Mouse (Mus musculus): ENCODE measurements around the gene Isca2. TPM values are rescaled to one million over a fixed set of nuclear protein-coding genes. Genes with fewer than 3 reads are reported as not detected.

Isca2 gene
- polyA plus RNA-seq, 1 experiment from 2014 or later: 163 TPM

DNA sequence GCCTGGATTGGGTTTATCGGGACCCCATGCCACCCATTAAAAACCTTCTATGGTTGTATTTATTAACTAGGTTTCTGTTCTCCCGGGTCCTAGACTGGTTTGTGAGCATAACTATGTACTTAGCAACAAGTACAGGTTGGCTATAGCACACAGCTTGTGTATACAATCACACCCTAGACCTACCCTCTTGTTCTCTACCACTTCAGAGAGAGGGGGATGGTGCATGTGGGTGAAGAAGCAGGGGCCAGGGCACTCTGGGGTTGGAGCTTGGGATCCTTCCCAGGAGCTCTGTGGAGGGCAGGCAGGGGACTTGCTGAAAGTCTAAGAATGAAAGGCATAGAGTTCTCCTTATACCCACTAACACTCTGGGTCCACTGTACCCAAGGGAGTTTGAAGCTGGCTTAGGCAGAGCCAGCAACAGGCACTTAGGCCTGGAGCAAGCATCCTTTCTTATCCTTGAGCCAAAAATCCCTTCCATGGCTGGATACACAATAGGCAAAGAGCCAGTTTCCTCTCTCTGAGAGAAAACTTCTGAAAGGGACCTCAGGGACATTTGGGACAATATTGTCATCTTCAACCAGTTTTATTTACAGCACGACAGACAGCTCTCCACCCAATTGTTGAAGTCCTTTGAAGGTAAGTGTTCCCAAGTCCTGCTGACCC lies 41.7 kb downstream of the Isca2 start:
- ATAC-seq (no peak), DNase-seq (ENCODE audit: low spot score) (no peak)
- no peaks in the 10 kb centered on the region for H3K36me3 ChIP-seq (ENCODE audit: control insufficient read depth, insufficient read depth, low read length)
- no peaks in the 10 kb centered on the region for H3K9me3 ChIP-seq (replicated peaks; ENCODE audit: control insufficient read depth, low read length)
- no peak overlapping the region for H3K9ac ChIP-seq (ENCODE audit: low read length)
- no peak overlapping the region for H3K27ac ChIP-seq (ENCODE audit: low read depth, low read length)
- no peaks in the 10 kb centered on the region for H3K27me3 ChIP-seq (replicated peaks; ENCODE audit: control insufficient read depth, insufficient read depth, low read length)
- H3K4me3 ChIP-seq (ENCODE audit: low read depth, low read length): no peak overlapping the region
- H3K4me1 ChIP-seq (ENCODE audit: control insufficient read depth, insufficient read depth, low read length): no peaks in the 10 kb centered on the region
- H3K4me2 ChIP-seq (ENCODE audit: low read length): no peak overlapping the region
- WGBS: 78% methylated on average over 3 of the region's 3 CpGs

DNA sequence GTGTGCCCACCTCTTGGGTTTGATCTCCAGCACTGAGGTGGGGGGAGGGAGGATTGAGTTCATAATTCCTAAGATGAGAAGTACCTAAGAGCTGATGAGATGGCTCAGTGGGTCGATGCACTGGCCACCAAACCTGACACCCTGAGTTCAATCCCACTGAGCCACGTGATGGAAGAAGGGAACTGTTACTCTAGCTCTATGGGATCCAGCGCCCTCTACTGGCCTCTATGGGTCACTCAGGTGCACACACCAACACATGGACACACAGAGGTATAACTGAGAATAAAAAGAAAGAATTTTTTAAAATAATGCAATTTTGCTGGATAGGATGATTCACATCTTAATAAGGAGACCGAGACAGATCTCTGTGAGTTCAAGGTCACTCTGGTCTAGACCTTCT lies 45.4 kb downstream of the Isca2 start:
- Histone ChIP-seq H3K27ac (ENCODE audit: low read depth, low read length) (no peak overlapping the region), H3K9ac (ENCODE audit: low read length) (no peak overlapping the region), H3K9me3 (replicated peaks; ENCODE audit: control insufficient read depth, low read length) (no peaks in the 10 kb centered on the region), H3K4me3 (ENCODE audit: low read depth, low read length) (no peak overlapping the region), H3K4me1 (ENCODE audit: control insufficient read depth, insufficient read depth, low read length) (no peaks in the 10 kb centered on the region), H3K4me2 (ENCODE audit: low read length) (no peak overlapping the region), H3K27me3 (replicated peaks; ENCODE audit: control insufficient read depth, insufficient read depth, low read length) (no peaks in the 10 kb centered on the region), H3K36me3 (ENCODE audit: control insufficient read depth, insufficient read depth, low read length) (no peaks in the 10 kb centered on the region)
- no peak for DNase-seq (ENCODE audit: low spot score)
- ATAC-seq: no peak
- WGBS: 62% methylated on average over 4 of the region's 4 CpGs

DNA sequence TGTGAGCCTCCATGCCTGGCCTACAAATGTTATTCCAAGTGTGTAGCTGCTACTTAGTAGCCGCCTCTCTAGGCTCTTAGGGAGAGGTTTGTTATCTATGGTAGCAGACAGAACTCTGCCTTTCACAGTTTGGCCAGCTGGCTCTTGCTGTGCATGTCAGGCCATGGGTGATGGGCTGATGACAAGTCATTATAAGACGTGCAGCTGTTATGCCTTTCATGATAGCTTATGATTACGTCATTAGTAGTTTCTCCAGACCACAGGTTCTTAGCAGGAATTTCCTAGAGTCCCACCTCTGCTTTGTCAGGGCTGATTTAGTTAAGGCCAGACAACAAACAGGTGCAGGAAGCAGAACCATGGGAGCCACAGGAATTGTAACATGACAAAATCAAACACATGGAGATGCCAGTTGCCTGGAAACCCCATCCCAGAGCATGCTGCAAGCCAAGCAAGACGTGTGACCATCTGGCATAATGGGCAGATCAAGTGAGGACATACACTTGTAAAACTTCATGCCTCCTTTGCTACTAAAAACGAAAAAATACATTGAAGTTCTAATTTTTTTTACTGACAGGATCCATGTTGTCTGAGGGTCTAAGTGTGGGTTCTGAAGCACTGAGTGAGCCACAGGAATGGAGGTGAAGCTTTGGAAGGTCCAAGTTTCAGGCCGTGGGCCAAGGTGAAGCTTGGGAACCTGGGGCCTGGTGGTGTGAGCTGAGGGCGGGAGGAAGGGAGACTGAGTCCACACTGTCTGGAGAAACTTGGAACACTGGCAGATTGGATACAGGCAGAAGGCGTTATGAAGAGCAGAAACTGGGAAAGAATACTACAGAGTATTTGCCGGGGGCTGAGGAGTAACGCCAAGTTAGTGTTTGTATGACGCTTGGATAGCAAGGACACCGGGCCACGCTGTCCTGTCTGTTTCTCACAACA lies 46.5 kb downstream of the Isca2 start:
- 81% methylated on average over 13 of the region's 13 CpGs for WGBS
- ATAC-seq (no peak), DNase-seq (ENCODE audit: low spot score) (peak; percentile 23)
- H3K27ac ChIP-seq (ENCODE audit: low read depth, low read length): no peak overlapping the region
- no peak overlapping the region for H3K4me2 ChIP-seq (ENCODE audit: low read length)
- H3K4me1 ChIP-seq (ENCODE audit: control insufficient read depth, insufficient read depth, low read length): no peaks in the 10 kb centered on the region
- H3K36me3 ChIP-seq (ENCODE audit: control insufficient read depth, insufficient read depth, low read length): no peaks in the 10 kb centered on the region
- H3K9me3 ChIP-seq (replicated peaks; ENCODE audit: control insufficient read depth, low read length): no peaks in the 10 kb centered on the region
- no peaks in the 10 kb centered on the region for H3K27me3 ChIP-seq (replicated peaks; ENCODE audit: control insufficient read depth, insufficient read depth, low read length)
- no peak overlapping the region for H3K4me3 ChIP-seq (ENCODE audit: low read depth, low read length)
- no peak overlapping the region for H3K9ac ChIP-seq (ENCODE audit: low read length)

DNA sequence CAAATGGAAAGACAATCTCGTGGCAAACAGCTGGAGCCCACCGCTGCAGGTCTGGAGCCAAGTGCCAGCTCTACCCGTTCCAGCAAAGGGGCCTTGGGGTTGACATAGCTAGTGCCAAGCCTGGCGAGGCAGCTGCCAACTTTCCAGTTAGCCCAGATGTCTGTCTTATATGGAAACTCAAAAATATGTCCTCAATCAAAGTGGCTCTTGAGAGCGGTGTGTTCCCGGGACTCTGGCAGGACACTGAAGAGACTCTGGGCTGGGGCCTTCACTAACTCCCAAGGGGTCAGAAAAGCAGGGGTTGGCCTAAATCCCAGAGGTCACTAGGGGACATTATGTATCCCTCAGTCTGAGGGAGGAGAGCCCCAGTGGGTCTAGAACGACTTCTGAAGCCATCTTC lies 50.5 kb downstream of the Isca2 start:
- no peaks in the 10 kb centered on the region for H3K4me1 ChIP-seq (ENCODE audit: control insufficient read depth, insufficient read depth, low read length)
- H3K9ac ChIP-seq (ENCODE audit: low read length): no peak overlapping the region
- H3K27me3 ChIP-seq (replicated peaks; ENCODE audit: control insufficient read depth, insufficient read depth, low read length): no peaks in the 10 kb centered on the region
- no peaks in the 10 kb centered on the region for H3K9me3 ChIP-seq (replicated peaks; ENCODE audit: control insufficient read depth, low read length)
- DNase-seq (ENCODE audit: low spot score) (no peak), ATAC-seq (no peak)
- 86% methylated on average over 7 of the region's 7 CpGs for WGBS
- H3K36me3 ChIP-seq (ENCODE audit: control insufficient read depth, insufficient read depth, low read length): no peaks in the 10 kb centered on the region
- H3K4me3 ChIP-seq (ENCODE audit: low read depth, low read length): no peak overlapping the region
- no peak overlapping the region for H3K27ac ChIP-seq (ENCODE audit: low read depth, low read length)
- no peak overlapping the region for H3K4me2 ChIP-seq (ENCODE audit: low read length)

DNA sequence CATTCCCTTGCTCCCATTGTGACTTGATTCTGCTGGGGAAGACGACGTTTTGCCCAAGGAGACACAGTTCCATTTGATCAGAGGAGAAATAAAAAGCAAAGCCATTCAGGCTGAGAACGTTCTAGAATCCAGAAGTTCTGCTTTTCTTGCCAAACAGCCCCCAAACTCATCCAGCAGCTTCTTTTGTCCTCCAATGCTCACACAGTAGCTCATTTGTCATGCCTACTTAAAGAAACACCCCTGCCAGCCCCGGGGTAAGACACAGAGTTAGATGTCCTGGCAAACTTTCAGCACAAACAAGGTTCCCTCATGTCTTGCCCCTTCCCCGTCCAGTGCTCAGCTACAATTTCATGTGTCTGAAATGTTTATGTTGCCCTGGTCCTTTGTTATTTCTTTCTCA lies 51.2 kb downstream of the Isca2 start:
- Histone ChIP-seq H3K9ac (ENCODE audit: low read length) (no peak overlapping the region), H3K4me2 (ENCODE audit: low read length) (no peak overlapping the region), H3K27ac (ENCODE audit: low read depth, low read length) (no peak overlapping the region), H3K4me1 (ENCODE audit: control insufficient read depth, insufficient read depth, low read length) (no peaks in the 10 kb centered on the region), H3K27me3 (replicated peaks; ENCODE audit: control insufficient read depth, insufficient read depth, low read length) (no peaks in the 10 kb centered on the region), H3K36me3 (ENCODE audit: control insufficient read depth, insufficient read depth, low read length) (no peaks in the 10 kb centered on the region), H3K4me3 (ENCODE audit: low read depth, low read length) (no peak overlapping the region), H3K9me3 (replicated peaks; ENCODE audit: control insufficient read depth, low read length) (no peaks in the 10 kb centered on the region)
- 62% methylated on average over 5 of the region's 5 CpGs for WGBS
- ATAC-seq (no peak), DNase-seq (ENCODE audit: low spot score) (no peak)

Other genes starting within 250 kb of the Isca2 start
- 0.09 TPM in 1 of 2 replicates, not detected in the other for gene Vsx2, start 203.5 kb upstream of the Isca2 start, polyA plus RNA-seq (2014; fragmentation: Nextera tagmentation; extraction: Ambion mirVana)
- gene Abcd4, start 155.8 kb upstream of the Isca2 start, polyA plus RNA-seq (2014; fragmentation: Nextera tagmentation; extraction: Ambion mirVana): 5.2 and 8.3 TPM in 2 replicates
- gene Vrtn, start 132.2 kb upstream of the Isca2 start, polyA plus RNA-seq (2014; fragmentation: Nextera tagmentation; extraction: Ambion mirVana): not detected in 2 replicates
- 2.6 and 3.3 TPM in 2 replicates for gene Syndig1l, start 74.4 kb upstream of the Isca2 start, polyA plus RNA-seq (2014; fragmentation: Nextera tagmentation; extraction: Ambion mirVana)
- 72.5 and 76.4 TPM in 2 replicates for gene Npc2, start 99 bp upstream of the Isca2 start, polyA plus RNA-seq (2014; fragmentation: Nextera tagmentation; extraction: Ambion mirVana)
- gene Ltbp2, start 103.3 kb downstream of the Isca2 start, polyA plus RNA-seq (2014; fragmentation: Nextera tagmentation; extraction: Ambion mirVana): 0.04 TPM in 1 of 2 replicates, not detected in the other
- gene Fcf1, start 197.6 kb downstream of the Isca2 start, polyA plus RNA-seq (2014; fragmentation: Nextera tagmentation; extraction: Ambion mirVana): 128 and 147 TPM in 2 replicates
- gene Arel1, start 197.6 kb downstream of the Isca2 start, polyA plus RNA-seq (2014; fragmentation: Nextera tagmentation; extraction: Ambion mirVana): 31.4 and 37.5 TPM in 2 replicates
- gene Ylpm1, start 223.1 kb downstream of the Isca2 start, polyA plus RNA-seq (2014; fragmentation: Nextera tagmentation; extraction: Ambion mirVana): 32.4 and 33.2 TPM in 2 replicates

Data from forebrain, embryonic 14.5 days (tissue).